Mouse (Mus musculus) ES-E14 (cell line): ENCODE measurements around the gene Abhd17b. TPM values are rescaled to one million over a fixed set of nuclear protein-coding genes. Genes with fewer than 3 reads are reported as not detected.

Experiments used
- DNase-seq: peaks from one replicate; pipeline ENCODE4 v3.0.0-alpha.2; 2013; ENCODE audit warnings: low read depth, low spot score
- H3K27ac ChIP-seq: 2 replicates; pipeline ENCODE4 v1.5.1; 2012; ENCODE audit warnings: low read depth, mild to moderate bottlenecking, low read length, moderate library complexity, mixed read lengths; ENCODE audit not compliant: poor library complexity, insufficient read depth, severe bottlenecking
- H3K36me3 ChIP-seq: 2 replicates; pipeline ENCODE4 v1.6.1; 2012; ENCODE audit warnings: mild to moderate bottlenecking, low read length, moderate library complexity, mixed read lengths; ENCODE audit not compliant: control insufficient read depth, poor library complexity, insufficient read depth, severe bottlenecking
- H3K4me1 ChIP-seq, 2 experiments: fragments of 150-350 bp in 1 of 2; sonication (generic) in 1 of 2; 2 replicates each; pipeline ENCODE4 v1.6.1; 2012; ENCODE audit warnings: low read length in 2 of 2, mild to moderate bottlenecking in 1 of 2, mixed read lengths in 1 of 2; ENCODE audit not compliant: control insufficient read depth in 2 of 2, insufficient read depth in 2 of 2, poor library complexity in 1 of 2
- H3K4me3 ChIP-seq, 2 experiments: fragments of 150-350 bp in 1 of 2; sonication (generic) in 1 of 2; 2 replicates each; pipeline ENCODE4 v1.5.1; 2012; ENCODE audit warnings: low read length in 2 of 2, low read depth in 1 of 2, mild to moderate bottlenecking in 1 of 2, mixed read lengths in 1 of 2; ENCODE audit not compliant: insufficient read depth in 1 of 2, poor library complexity in 1 of 2, severe bottlenecking in 1 of 2
- H3K9ac ChIP-seq: 2 replicates; pipeline ENCODE4 v1.6.1; 2012; ENCODE audit warnings: low read depth, mild to moderate bottlenecking, low read length, mixed read lengths; ENCODE audit not compliant: poor library complexity, insufficient read depth, severe bottlenecking
- H3K9me3 ChIP-seq: fragments of 150-350 bp; sonication (generic); 2 replicates; pipeline ENCODE4 v1.6.1; 2012; ENCODE audit warnings: low read depth, mild to moderate bottlenecking, low read length; ENCODE audit not compliant: control insufficient read depth, insufficient read depth
- CHD2 ChIP-seq: IDR thresholded peaks from 2 replicates; pipeline ENCODE4 v1.6.1; 2014; ENCODE audit warnings: mild to moderate bottlenecking, low read depth, low read length, inconsistent platforms
- HCFC1 ChIP-seq: IDR thresholded peaks from 2 replicates; pipeline ENCODE4 v1.6.1; 2012; ENCODE audit warnings: low read length, inconsistent platforms, borderline replicate concordance; ENCODE audit not compliant: insufficient read depth
- MAFK ChIP-seq: IDR thresholded peaks from 2 replicates; pipeline ENCODE4 v1.6.1; 2014; ENCODE audit warnings: mild to moderate bottlenecking, low read depth, low read length, inconsistent platforms; ENCODE audit not compliant: insufficient read depth
- ZC3H11A ChIP-seq: IDR thresholded peaks from 2 replicates; pipeline ENCODE4 v1.6.1; 2012; ENCODE audit warnings: low read depth, mild to moderate bottlenecking, inconsistent platforms, low read length, borderline replicate concordance
- ZNF384 ChIP-seq: IDR thresholded peaks from 2 replicates; pipeline ENCODE4 v1.6.1; 2012; ENCODE audit warnings: low read depth, low read length, inconsistent platforms
- in situ Hi-C, 2 experiments: fragments of 600-800 bp; cut with MboI; formaldehyde crosslinking; loops; one replicate each; pipeline ENCODE4 v1.15.1; 2025; ENCODE audit warnings: low sequenced_read_pairs in 2 of 2, inconsistent platforms in 1 of 2; ENCODE audit not compliant: unreplicated experiment in 2 of 2
- total RNA-seq: library from RNA; depleted of rRNA; stranded (reverse); fragments of 300-350 nt; gene quantifications from 2 replicates; pipeline ENCODE4 v1.2.3, GENCODE M21; 2012; rRNA removed

Gene Abhd17b
- total RNA-seq, 1 experiment: 15.9 TPM

GRCm38 (mm10) chr19:21734112-21734511, 81.1 kb downstream of the Abhd17b start:
- DNase-seq: no peak
- no peak overlapping the region for H3K9ac ChIP-seq
- no peak overlapping the region for H3K27ac ChIP-seq
- TF ChIP-seq ZNF384 (no peak), HCFC1 (no peak), MAFK (no peak), ZC3H11A (no peak), CHD2 (no peak)
- H3K4me1 ChIP-seq: 0 out of 4 replicates have a peak, but pooled peaks cover 0 to 3% of the 10 kb centered on the region in 2 experiments
- H3K36me3 ChIP-seq: no peaks in the 10 kb centered on the region
- H3K4me3 ChIP-seq: no peak overlapping the region
- H3K9me3 ChIP-seq: no peaks in the 10 kb centered on the region
- in situ Hi-C loops: no loop called here

Other genes with a start within 250 kb of the Abhd17b start
- 0.13 and 0.16 TPM in 2 replicates for gene Gda, start 179.7 kb upstream of the Abhd17b start, total RNA-seq
- 34.6 and 38.9 TPM in 2 replicates for gene 1110059E24Rik, start 209 bp upstream of the Abhd17b start, total RNA-seq
- 75.3 and 175 TPM in 2 replicates for gene Cemip2, start 125.2 kb downstream of the Abhd17b start, total RNA-seq